In genomic region chr16:87665752-87666619, GRCm38 (mm10) we compare ENCODE assay signal across 26 mouse cellular contexts. TPM values are rescaled to one million over a fixed set of nuclear protein-coding genes. Genes with fewer than 3 reads are reported as not detected.
DNase-seq lines count a peak whose midpoint lies in the region; ATAC-seq and TF ChIP-seq lines count a peak whose summit lies in the region.
"Had no signal": no experiment of that assay in that cellular context is flagged by ENCODE, and none has a peak within 500 bp of the region (broad histone marks: within the 10 kb centered on the region; RNA-seq: fewer than 3 reads in every experiment).

No protein-coding gene starts in this region.

- peak overlapping the region; percentile 31 for H3K4me2 ChIP-seq in kidney, postnatal 0 days (ENCODE audit: low read length)
- peak overlapping the region; percentile 45 for H3K4me2 ChIP-seq in intestine, postnatal 0 days (replicated peaks; ENCODE audit: low read depth)
- H3K4me2 ChIP-seq in forebrain, embryonic 15.5 days (replicated peaks): no peak overlapping the region
- H3K4me2 ChIP-seq in liver, embryonic 11.5 days: no peak overlapping the region
- H3K4me2 ChIP-seq: embryonic facial prominence, embryonic 15.5 days; forebrain, embryonic 13.5 days; hindbrain, embryonic 13.5 days; liver, embryonic 15.5 days; lung, embryonic 14.5 days; neural tube, embryonic 12.5 days had no signal

- ATAC-seq in kidney, postnatal 0 days (replicated peaks; ENCODE audit: low FRiP score, low read depth): no peak
- ATAC-seq in intestine, postnatal 0 days: no peak
- no peak for ATAC-seq in forebrain, embryonic 15.5 days (replicated peaks)
- no peak for ATAC-seq in liver, embryonic 11.5 days (replicated peaks; ENCODE audit: low FRiP score)
- ATAC-seq: forebrain, embryonic 13.5 days had no signal

- no peak for TF ChIP-seq CTCF in kidney, postnatal 0 days (IDR thresholded peaks at IDR 0.05; ENCODE audit: low read depth)
- no peak for TF ChIP-seq CTCF in intestine, postnatal 0 days (IDR thresholded peaks at IDR 0.05; ENCODE audit: low read depth)

- no peak overlapping the region for H3K27ac ChIP-seq in kidney, postnatal 0 days
- H3K27ac ChIP-seq in intestine, postnatal 0 days (ENCODE audit: low read depth, low read length): no peak overlapping the region
- no peak overlapping the region for H3K27ac ChIP-seq in forebrain, embryonic 15.5 days (replicated peaks)
- H3K27ac ChIP-seq in liver, embryonic 11.5 days (ENCODE audit: low read depth, low read length): no peak overlapping the region
- H3K27ac ChIP-seq: embryonic facial prominence, embryonic 10.5 days; embryonic facial prominence, embryonic 15.5 days; forebrain, embryonic 13.5 days; heart, embryonic 10.5 days; hindbrain, embryonic 13.5 days; liver, embryonic 15.5 days; neural tube, embryonic 12.5 days had no signal

- H3K4me1 ChIP-seq in kidney, postnatal 0 days (replicated peaks; ENCODE audit: insufficient read depth, low read length): no peaks in the 10 kb centered on the region
- H3K4me1 ChIP-seq in intestine, postnatal 0 days (replicated peaks; ENCODE audit: control insufficient read depth, insufficient read depth, low read length): 0 out of 2 replicates have a peak, but pooled peaks cover 3% of the 10 kb centered on the region
- H3K4me1 ChIP-seq in forebrain, embryonic 15.5 days: no peaks in the 10 kb centered on the region
- no peaks in the 10 kb centered on the region; the same call in 1 of the 2 replicates for H3K4me1 ChIP-seq in liver, embryonic 11.5 days (replicated peaks; ENCODE audit: control insufficient read depth, insufficient read depth, low read length)
- H3K4me1 ChIP-seq: forebrain, embryonic 13.5 days; neural tube, embryonic 12.5 days had no signal

- no peaks in the 10 kb centered on the region for H3K27me3 ChIP-seq in kidney, postnatal 0 days (ENCODE audit: insufficient read depth, low read length)
- no peaks in the 10 kb centered on the region for H3K27me3 ChIP-seq in intestine, postnatal 0 days (replicated peaks; ENCODE audit: control insufficient read depth, insufficient read depth, low read length)
- no peaks in the 10 kb centered on the region for H3K27me3 ChIP-seq in forebrain, embryonic 15.5 days
- no peaks in the 10 kb centered on the region for H3K27me3 ChIP-seq in liver, embryonic 11.5 days (replicated peaks; ENCODE audit: control insufficient read depth, insufficient read depth, low read length)
- H3K27me3 ChIP-seq: embryonic facial prominence, embryonic 15.5 days; forebrain, embryonic 13.5 days; hindbrain, embryonic 13.5 days; liver, embryonic 15.5 days; neural tube, embryonic 12.5 days had no signal

- H3K9ac ChIP-seq in kidney, postnatal 0 days (ENCODE audit: low read depth, low read length): no peak overlapping the region
- no peak overlapping the region for H3K9ac ChIP-seq in intestine, postnatal 0 days (ENCODE audit: low read depth, low read length)
- H3K9ac ChIP-seq in forebrain, embryonic 15.5 days (replicated peaks): no peak overlapping the region
- no peak overlapping the region for H3K9ac ChIP-seq in liver, embryonic 11.5 days (ENCODE audit: low read depth, low read length)
- H3K9ac ChIP-seq: embryonic facial prominence, embryonic 15.5 days; forebrain, embryonic 13.5 days; hindbrain, embryonic 13.5 days; liver, embryonic 15.5 days; lung, embryonic 14.5 days; neural tube, embryonic 12.5 days had no signal

- no peak overlapping the region for H3K4me3 ChIP-seq in kidney, postnatal 0 days (replicated peaks; ENCODE audit: low read depth, low read length)
- 0 out of 2 replicates have a peak overlapping the region, but pooled peaks have one; percentile 1 for H3K4me3 ChIP-seq in intestine, postnatal 0 days (ENCODE audit: low read depth, low read length)
- H3K4me3 ChIP-seq in forebrain, embryonic 15.5 days: no peak overlapping the region
- no peak overlapping the region for H3K4me3 ChIP-seq in liver, embryonic 11.5 days (ENCODE audit: low read depth, low read length)
- H3K4me3 ChIP-seq: embryonic facial prominence, embryonic 10.5 days; embryonic facial prominence, embryonic 15.5 days; forebrain, embryonic 13.5 days; heart, embryonic 10.5 days; hindbrain, embryonic 13.5 days; liver, embryonic 15.5 days; neural tube, embryonic 12.5 days had no signal

- no peak for DNase-seq in kidney, postnatal 0 days (ENCODE audit: low spot score)
- no peak for DNase-seq in kidney, adult 18-20 months
- peak; percentile 17 for DNase-seq in thymus, postnatal 4 days
- DNase-seq in thymus, postnatal 25 days: no peak
- DNase-seq in liver, embryonic 11.5 days (ENCODE audit: low spot score): no peak
- DNase-seq: B cell, adult 2 months; cerebellum, adult 8-10 months; cerebellum, postnatal 25 days; gastrocnemius, postnatal 14 days; heart, postnatal 4 days; layer of hippocampus, adult 9-11 months; liver; lung, embryonic 14.5 days; lung, postnatal 36 days; midbrain, embryonic 14.5 days; thymus, adult 18-20 months; thymus, postnatal 36 days had no signal

- no peaks in the 10 kb centered on the region for H3K9me3 ChIP-seq in kidney, postnatal 0 days (replicated peaks; ENCODE audit: low read length)
- H3K9me3 ChIP-seq in intestine, postnatal 0 days (ENCODE audit: control insufficient read depth): no peaks in the 10 kb centered on the region
- H3K9me3 ChIP-seq in forebrain, embryonic 15.5 days: no peaks in the 10 kb centered on the region
- no peaks in the 10 kb centered on the region for H3K9me3 ChIP-seq in liver, embryonic 11.5 days (ENCODE audit: control insufficient read depth, low read length)
- H3K9me3 ChIP-seq: embryonic facial prominence, embryonic 10.5 days; embryonic facial prominence, embryonic 15.5 days; forebrain, embryonic 13.5 days; heart, embryonic 10.5 days; hindbrain, embryonic 13.5 days; liver, embryonic 15.5 days; neural tube, embryonic 12.5 days had no signal

- WGBS in kidney, postnatal 0 days: 76% methylated on average over 19 of the region's 19 CpGs
- 85% methylated on average over 19 of the region's 19 CpGs for WGBS in intestine, postnatal 0 days
- WGBS in forebrain, embryonic 15.5 days: 92% methylated on average over 19 of the region's 19 CpGs
- 83% methylated on average over 19 of the region's 19 CpGs for WGBS in liver, embryonic 11.5 days

- no peaks in the 10 kb centered on the region for H3K36me3 ChIP-seq in kidney, postnatal 0 days (ENCODE audit: insufficient read depth, low read length)
- H3K36me3 ChIP-seq in intestine, postnatal 0 days (ENCODE audit: control insufficient read depth, insufficient read depth): no peaks in the 10 kb centered on the region
- no peaks in the 10 kb centered on the region for H3K36me3 ChIP-seq in forebrain, embryonic 15.5 days
- no peaks in the 10 kb centered on the region for H3K36me3 ChIP-seq in liver, embryonic 11.5 days (ENCODE audit: control insufficient read depth, insufficient read depth, low read length)
- H3K36me3 ChIP-seq: embryonic facial prominence, embryonic 10.5 days; embryonic facial prominence, embryonic 15.5 days; heart, embryonic 10.5 days; hindbrain, embryonic 13.5 days; liver, embryonic 15.5 days; neural tube, embryonic 12.5 days had no signal

RNA-seq across cellular contexts. Expression of gene Bach1, which starts 32.8 kb away (rescaled TPM):
- polyA plus RNA-seq in kidney, postnatal 0 days (2015; fragmentation: Nextera tagmentation; extraction: Ambion mirVana): 6.5 and 8.6 TPM in 2 replicates
- polyA plus RNA-seq in intestine, postnatal 0 days (2015; fragmentation: Nextera tagmentation; extraction: Ambion mirVana): 21.3 and 22.8 TPM in 2 replicates
- polyA plus RNA-seq in forebrain, embryonic 15.5 days (2015; fragmentation: Nextera tagmentation; extraction: Ambion mirVana): 22.0 and 23.8 TPM in 2 replicates
- 10.6 and 11.1 TPM in 2 replicates for polyA plus RNA-seq in liver, embryonic 11.5 days (2014; fragmentation: Nextera tagmentation; extraction: Ambion mirVana)

Comparison
In these comparisons a context has a peak if more than half of its experiments do, and no peak if none do; other contexts are left out.
1. H3K4me2 ChIP-seq: peak in kidney, postnatal 0 days (single experiment) and intestine, postnatal 0 days (single experiment); none in forebrain, embryonic 15.5 days (single experiment) and liver, embryonic 11.5 days (single experiment).